Mouse (Mus musculus): ENCODE measurements at regions not wholly inside any gene's neighbourhood (a gene's known extent, or its start where the extent isn't known, plus 50 kb on each side); places are given as distances from the start of the nearest gene placed in this dataset.

- Histone ChIP-seq H3K27me3 (ENCODE audit: insufficient read depth, low read length) (no peaks in the 10 kb centered on the region), H3K4me3 (ENCODE audit: low read length) (peak overlapping the region; percentile 76), H3K27ac (ENCODE audit: low read length) (peak overlapping the region; percentile 100), H3K36me3 (ENCODE audit: insufficient read depth, low read length) (no peaks in the 10 kb centered on the region), H3K9ac (replicated peaks; ENCODE audit: low read length) (peak overlapping the region; percentile 93), H3K9me3 (ENCODE audit: low read length) (no peaks in the 10 kb centered on the region), H3K4me1 (ENCODE audit: insufficient read depth, low read length) (peaks cover 45% of the 10 kb centered on the region), H3K4me2 (replicated peaks; ENCODE audit: low read depth, low read length) (peak overlapping the region; percentile 93)
- no peak for ATAC-seq (ENCODE audit: low FRiP score, low TSS enrichment)
- WGBS: 1% methylated on average over 7 of the region's 7 CpGs
These were observed 131.9 kb upstream of the Ubr2 start for GRCm38 (mm10) chr17:47142276-47142675.

GRCm38 (mm10) chr17:47141843-47142215 is 131.5 kb upstream of the Ubr2 start:
- WGBS: under 1% methylated on average over 12 of the region's 12 CpGs

GRCm38 (mm10) chr17:47140969-47141842 is 130.8 kb upstream of the Ubr2 start:
- H3K4me2 ChIP-seq (replicated peaks; ENCODE audit: low read depth, low read length): peak overlapping the region; percentile 93
- H3K9me3 ChIP-seq (ENCODE audit: low read length): no peaks in the 10 kb centered on the region
- H3K27ac ChIP-seq (ENCODE audit: low read length): peak overlapping the region; percentile 100
- peak; percentile 59 for ATAC-seq (ENCODE audit: low FRiP score, low TSS enrichment)
- no peaks in the 10 kb centered on the region for H3K36me3 ChIP-seq (ENCODE audit: insufficient read depth, low read length)
- WGBS: under 1% methylated on average over 35 of the region's 35 CpGs
- no peaks in the 10 kb centered on the region for H3K27me3 ChIP-seq (ENCODE audit: insufficient read depth, low read length)
- peak overlapping the region; percentile 93 for H3K9ac ChIP-seq (replicated peaks; ENCODE audit: low read length)
- peak overlapping the region; percentile 76 for H3K4me3 ChIP-seq (ENCODE audit: low read length)
- H3K4me1 ChIP-seq (ENCODE audit: insufficient read depth, low read length): peaks cover 42% of the 10 kb centered on the region

More at GRCm38 (mm10) chr17:47141843-47142215, 131.5 kb upstream of the Ubr2 start:
- Histone ChIP-seq H3K4me1 (ENCODE audit: insufficient read depth, low read length) (peaks cover 42% of the 10 kb centered on the region), H3K27me3 (ENCODE audit: insufficient read depth, low read length) (no peaks in the 10 kb centered on the region), H3K9ac (replicated peaks; ENCODE audit: low read length) (peak overlapping the region; percentile 93), H3K27ac (ENCODE audit: low read length) (peak overlapping the region; percentile 100), H3K9me3 (ENCODE audit: low read length) (no peaks in the 10 kb centered on the region), H3K4me3 (ENCODE audit: low read length) (peak overlapping the region; percentile 76), H3K4me2 (replicated peaks; ENCODE audit: low read depth, low read length) (peak overlapping the region; percentile 93), H3K36me3 (ENCODE audit: insufficient read depth, low read length) (no peaks in the 10 kb centered on the region)
- no peak for ATAC-seq (ENCODE audit: low FRiP score, low TSS enrichment)

- Histone ChIP-seq H3K9ac (replicated peaks; ENCODE audit: low read length) (peak overlapping the region; percentile 93), H3K9me3 (ENCODE audit: low read length) (no peaks in the 10 kb centered on the region), H3K27ac (ENCODE audit: low read length) (peak overlapping the region; percentile 100), H3K36me3 (ENCODE audit: insufficient read depth, low read length) (no peaks in the 10 kb centered on the region), H3K4me1 (ENCODE audit: insufficient read depth, low read length) (peaks cover 42% of the 10 kb centered on the region), H3K4me3 (ENCODE audit: low read length) (peak overlapping the region; percentile 76), H3K4me2 (replicated peaks; ENCODE audit: low read depth, low read length) (peak overlapping the region; percentile 93), H3K27me3 (ENCODE audit: insufficient read depth, low read length) (no peaks in the 10 kb centered on the region)
- ATAC-seq (ENCODE audit: low FRiP score, low TSS enrichment): peak; percentile 58
- WGBS: under 1% methylated on average over 48 of the region's 53 CpGs
These were observed 130.0 kb upstream of the Ubr2 start for GRCm38 (mm10) chr17:47140241-47140968.

- Histone ChIP-seq H3K4me3 (ENCODE audit: low read length) (peak overlapping the region; percentile 76), H3K36me3 (ENCODE audit: insufficient read depth, low read length) (no peaks in the 10 kb centered on the region), H3K27ac (ENCODE audit: low read length) (peak overlapping the region; percentile 100), H3K4me1 (ENCODE audit: insufficient read depth, low read length) (peaks cover 41% of the 10 kb centered on the region), H3K27me3 (ENCODE audit: insufficient read depth, low read length) (no peaks in the 10 kb centered on the region), H3K4me2 (replicated peaks; ENCODE audit: low read depth, low read length) (peak overlapping the region; percentile 93), H3K9me3 (ENCODE audit: low read length) (no peaks in the 10 kb centered on the region), H3K9ac (replicated peaks; ENCODE audit: low read length) (peak overlapping the region; percentile 93)
- under 1% methylated on average over 17 of the region's 34 CpGs for WGBS
- ATAC-seq (ENCODE audit: low FRiP score, low TSS enrichment): peak; percentile 96
These were observed 129.4 kb upstream of the Ubr2 start for GRCm38 (mm10) chr17:47139730-47140231.

- Histone ChIP-seq H3K36me3 (ENCODE audit: insufficient read depth, low read length) (no peaks in the 10 kb centered on the region), H3K9me3 (ENCODE audit: low read length) (no peaks in the 10 kb centered on the region), H3K9ac (replicated peaks; ENCODE audit: low read length) (peak overlapping the region; percentile 50), H3K27me3 (ENCODE audit: insufficient read depth, low read length) (no peaks in the 10 kb centered on the region), H3K4me1 (ENCODE audit: insufficient read depth, low read length) (peaks cover 36% of the 10 kb centered on the region), H3K27ac (ENCODE audit: low read length) (peak overlapping the region; percentile 100; the same call in 1 of the 2 replicates), H3K4me2 (replicated peaks; ENCODE audit: low read depth, low read length) (peak overlapping the region; percentile 93), H3K4me3 (ENCODE audit: low read length) (peak overlapping the region; percentile 76)
- no peak for ATAC-seq (ENCODE audit: low FRiP score, low TSS enrichment)
- 1% methylated on average over 24 of the region's 27 CpGs for WGBS
These were observed 128.8 kb upstream of the Ubr2 start for GRCm38 (mm10) chr17:47139171-47139617.

GRCm38 (mm10) chr17:47138174-47138573 is 127.8 kb upstream of the Ubr2 start:
- no peak for ATAC-seq (ENCODE audit: low FRiP score, low TSS enrichment)
- no peak overlapping the region for H3K9ac ChIP-seq (replicated peaks; ENCODE audit: low read length)
- H3K4me3 ChIP-seq (ENCODE audit: low read length): no peak overlapping the region
- WGBS: 68% methylated on average over 6 of the region's 6 CpGs
- no peak overlapping the region for H3K27ac ChIP-seq (ENCODE audit: low read length)
- H3K4me1 ChIP-seq (ENCODE audit: insufficient read depth, low read length): peaks cover 27% of the 10 kb centered on the region
- no peaks in the 10 kb centered on the region for H3K36me3 ChIP-seq (ENCODE audit: insufficient read depth, low read length)
- H3K27me3 ChIP-seq (ENCODE audit: insufficient read depth, low read length): no peaks in the 10 kb centered on the region
- no peak overlapping the region for H3K4me2 ChIP-seq (replicated peaks; ENCODE audit: low read depth, low read length)
- no peaks in the 10 kb centered on the region for H3K9me3 ChIP-seq (ENCODE audit: low read length)

GRCm38 (mm10) chr17:47135391-47135790 is 125.0 kb upstream of the Ubr2 start:
- ATAC-seq (ENCODE audit: low FRiP score, low TSS enrichment): no peak
- Histone ChIP-seq H3K4me3 (ENCODE audit: low read length) (no peak overlapping the region), H3K4me2 (replicated peaks; ENCODE audit: low read depth, low read length) (no peak overlapping the region), H3K9ac (replicated peaks; ENCODE audit: low read length) (no peak overlapping the region), H3K27ac (ENCODE audit: low read length) (no peak overlapping the region), H3K27me3 (ENCODE audit: insufficient read depth, low read length) (no peaks in the 10 kb centered on the region), H3K36me3 (ENCODE audit: insufficient read depth, low read length) (no peaks in the 10 kb centered on the region), H3K9me3 (ENCODE audit: low read length) (peaks cover 4% of the 10 kb centered on the region; the same call in 1 of the 2 replicates), H3K4me1 (ENCODE audit: insufficient read depth, low read length) (peaks cover 13% of the 10 kb centered on the region; the same call in 1 of the 2 replicates)
- WGBS: 71% methylated on average over 5 of the region's 5 CpGs

GRCm38 (mm10) chr17:47133785-47134184 is 123.4 kb upstream of the Ubr2 start:
- Histone ChIP-seq H3K4me1 (ENCODE audit: insufficient read depth, low read length) (peaks cover 7% of the 10 kb centered on the region; the same call in 1 of the 2 replicates), H3K27me3 (ENCODE audit: insufficient read depth, low read length) (no peaks in the 10 kb centered on the region), H3K4me3 (ENCODE audit: low read length) (no peak overlapping the region), H3K4me2 (replicated peaks; ENCODE audit: low read depth, low read length) (no peak overlapping the region), H3K9ac (replicated peaks; ENCODE audit: low read length) (no peak overlapping the region), H3K27ac (ENCODE audit: low read length) (no peak overlapping the region), H3K9me3 (ENCODE audit: low read length) (peaks cover 4% of the 10 kb centered on the region; the same call in 1 of the 2 replicates), H3K36me3 (ENCODE audit: insufficient read depth, low read length) (no peaks in the 10 kb centered on the region)
- no peak for ATAC-seq (ENCODE audit: low FRiP score, low TSS enrichment)
- WGBS: 70% methylated on average over 2 of the region's 2 CpGs

Measured in kidney, embryonic 16.5 days (tissue).